Mouse (Mus musculus) testis, adult 2 months (tissue): ENCODE data around the gene Gps1. TPM values are rescaled to one million over a fixed set of nuclear protein-coding genes. Genes with fewer than 3 reads are reported as not detected.

Experiments used
- H3K27ac ChIP-seq: fragments of 200-500 bp; 2 replicates; pipeline ENCODE4 v1.5.1; 2012; ENCODE audit warnings: low read depth, low read length; ENCODE audit not compliant: control insufficient read depth, insufficient read depth
- H3K27me3 ChIP-seq: fragments of 200-500 bp; 2 replicates; pipeline ENCODE4 v1.6.1; 2012; ENCODE audit warnings: mild to moderate bottlenecking, low read length, moderate library complexity; ENCODE audit not compliant: control insufficient read depth, insufficient read depth
- H3K36me3 ChIP-seq: fragments of 200-500 bp; 2 replicates; pipeline ENCODE4 v1.6.1; 2012; ENCODE audit warnings: mild to moderate bottlenecking, low read length; ENCODE audit not compliant: control insufficient read depth, insufficient read depth
- H3K4me1 ChIP-seq: fragments of 200-500 bp; 2 replicates; pipeline ENCODE4 v1.6.1; 2012; ENCODE audit warnings: low read length; ENCODE audit not compliant: control insufficient read depth, insufficient read depth
- H3K4me3 ChIP-seq: fragments of 200-500 bp; 2 replicates; pipeline ENCODE4 v1.5.1; 2012; ENCODE audit warnings: low read depth, mild to moderate bottlenecking, low read length, moderate library complexity, mixed read lengths; ENCODE audit not compliant: control insufficient read depth
- CTCF ChIP-seq: fragments of 200-500 bp; IDR thresholded peaks from 2 replicates; pipeline ENCODE4 v1.5.1; 2012; ENCODE audit warnings: low read depth, mild to moderate bottlenecking, inconsistent platforms, low read length, moderate library complexity; ENCODE audit not compliant: control insufficient read depth, insufficient read depth, insufficient replicate concordance
- POLR2A ChIP-seq: fragments of 200-500 bp; IDR thresholded peaks from 2 replicates; pipeline ENCODE4 v1.6.1; 2012; ENCODE audit warnings: low read depth, mild to moderate bottlenecking, inconsistent platforms, low read length, moderate library complexity; ENCODE audit not compliant: control insufficient read depth
- polyA plus RNA-seq: library from polyadenylated mRNA; depleted of rRNA; stranded (reverse); fragments of >200 nt; gene quantifications from 2 replicates; pipeline ENCODE4 v1.2.3, GENCODE M21; 2012; rRNA removed

Gps1 gene
- 233 and 245 TPM in 2 replicates for polyA plus RNA-seq

DNA sequence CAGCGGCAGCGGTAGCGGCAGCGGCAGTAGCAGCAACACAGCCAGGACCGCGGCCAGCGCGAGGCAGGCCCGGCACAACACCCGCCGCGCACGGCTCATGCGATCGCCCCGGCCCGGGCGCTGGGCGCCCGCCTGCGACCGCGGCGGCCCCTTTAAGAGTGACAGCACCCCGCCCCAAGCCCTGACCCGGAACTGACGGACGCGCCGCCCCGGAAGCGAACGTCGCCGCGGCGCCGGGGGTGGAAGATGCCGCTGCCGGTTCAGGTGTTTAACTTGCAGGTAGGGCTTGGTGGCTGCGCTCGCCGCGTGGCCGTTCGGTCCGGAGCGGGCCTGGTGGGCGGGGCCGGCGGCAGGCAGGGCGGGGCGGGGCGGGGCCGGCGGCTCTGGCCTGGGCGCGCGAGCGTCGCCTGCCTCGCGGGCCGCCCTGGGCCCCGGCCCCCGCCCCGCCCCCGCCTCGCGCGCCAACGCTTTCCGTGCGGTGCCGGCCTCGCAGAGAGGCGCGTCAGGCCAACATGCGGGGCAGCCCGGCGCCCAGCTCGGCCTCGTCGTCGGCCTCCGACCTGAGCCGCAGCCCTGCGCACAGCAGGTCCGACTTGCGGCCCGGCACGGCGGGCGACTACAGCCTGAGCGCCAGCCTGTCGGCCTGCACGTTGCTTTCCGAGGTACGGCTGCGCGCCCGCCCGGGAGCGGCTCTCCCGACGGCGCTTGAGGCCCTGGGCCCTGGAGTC is at the start of gene Gps1, which contains the start of gene Rfng:
Gene Gps1, plus strand, starts transcription at position 209 of the 728 bp plus-strand sequence.
Gene Rfng, minus strand, starts transcription at position 144 of the 728 bp plus-strand sequence.
- Histone ChIP-seq H3K27ac (peak within 1 kb of the TSS; percentile 97), H3K4me1 (peaks cover 14% of the 10 kb centered on the region), H3K4me3 (peak within 1 kb of the TSS; percentile 99), H3K36me3 (peaks cover 6% of the 10 kb centered on the region), H3K27me3 (no peaks in the 10 kb centered on the region)
- TF ChIP-seq POLR2A (peak; percentile 32; the same call in 1 of the 2 replicates), CTCF (no peak)

GRCm38 (mm10) chr11:120736424-120736823 is 47.6 kb upstream of the Gps1 start:
- Histone ChIP-seq H3K27me3 (no peaks in the 10 kb centered on the region), H3K36me3 (no peaks in the 10 kb centered on the region), H3K4me3 (no peak overlapping the region), H3K4me1 (no peaks in the 10 kb centered on the region), H3K27ac (no peak overlapping the region)
- no peak for TF ChIP-seq POLR2A
- TF ChIP-seq CTCF = no peak

DNA sequence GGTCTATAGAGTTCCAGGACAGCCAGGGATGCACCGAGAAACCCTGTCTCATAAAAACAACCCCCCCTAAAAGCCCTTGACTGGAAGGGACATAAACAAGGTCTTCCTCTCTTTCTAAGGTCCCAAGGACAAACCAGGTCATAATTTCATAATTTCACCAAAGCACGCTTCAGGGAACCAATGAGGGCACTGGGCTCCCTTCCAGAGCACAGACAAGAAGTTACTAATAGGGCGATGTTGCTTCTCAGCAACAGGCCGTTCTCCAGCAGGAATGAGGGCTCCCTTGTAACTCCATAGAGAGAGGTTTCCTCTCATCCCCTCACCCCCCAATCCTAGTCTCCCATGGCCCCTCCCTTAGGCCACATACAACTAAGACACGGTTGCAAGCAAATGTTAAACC is 43.1 kb upstream of the Gps1 start:
- Histone ChIP-seq H3K36me3 (no peaks in the 10 kb centered on the region), H3K4me1 (no peaks in the 10 kb centered on the region), H3K27ac (no peak overlapping the region), H3K27me3 (no peaks in the 10 kb centered on the region), H3K4me3 (no peak overlapping the region)
- TF ChIP-seq CTCF = no peak
- no peak for TF ChIP-seq POLR2A

DNA sequence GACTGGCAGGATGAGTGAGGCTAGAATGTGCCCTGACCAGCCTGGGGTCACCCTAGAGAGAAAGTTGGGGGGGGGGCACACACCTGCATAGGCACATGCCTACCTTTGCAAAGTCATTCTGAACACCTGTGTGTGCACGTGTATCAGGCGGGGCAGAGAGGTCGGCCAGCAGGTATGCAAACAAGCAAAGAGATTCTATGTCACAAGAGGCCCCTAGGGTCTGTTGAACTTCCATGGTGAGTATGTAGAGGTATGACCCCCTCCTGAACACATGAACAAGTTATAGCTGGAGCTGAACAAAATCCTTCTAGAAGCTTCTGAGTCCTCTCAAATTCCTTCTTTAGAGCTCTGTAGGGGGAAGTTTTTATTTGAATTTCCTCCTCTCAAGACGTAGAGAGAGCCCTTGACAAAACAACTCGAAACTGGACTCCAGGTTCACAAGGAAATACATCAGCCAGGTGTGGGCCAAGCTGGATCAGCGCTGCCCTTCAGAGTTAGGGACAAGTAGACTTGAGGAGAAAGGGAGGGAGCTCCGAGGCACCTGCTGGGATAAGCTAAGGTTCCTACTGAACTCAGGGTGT is 39.9 kb upstream of the Gps1 start:
- Histone ChIP-seq H3K27ac (no peak overlapping the region), H3K36me3 (no peaks in the 10 kb centered on the region), H3K27me3 (no peaks in the 10 kb centered on the region), H3K4me1 (no peaks in the 10 kb centered on the region), H3K4me3 (no peak overlapping the region)
- TF ChIP-seq CTCF (no peak), POLR2A (no peak)

GRCm38 (mm10) chr11:120747974-120748373 is 36.1 kb upstream of the Gps1 start:
- H3K27ac ChIP-seq = no peak overlapping the region
- no peaks in the 10 kb centered on the region for H3K36me3 ChIP-seq
- TF ChIP-seq POLR2A (no peak), CTCF (no peak)
- H3K4me3 ChIP-seq = no peak overlapping the region
- H3K27me3 ChIP-seq = no peaks in the 10 kb centered on the region
- peaks cover 5% of the 10 kb centered on the region for H3K4me1 ChIP-seq

DNA sequence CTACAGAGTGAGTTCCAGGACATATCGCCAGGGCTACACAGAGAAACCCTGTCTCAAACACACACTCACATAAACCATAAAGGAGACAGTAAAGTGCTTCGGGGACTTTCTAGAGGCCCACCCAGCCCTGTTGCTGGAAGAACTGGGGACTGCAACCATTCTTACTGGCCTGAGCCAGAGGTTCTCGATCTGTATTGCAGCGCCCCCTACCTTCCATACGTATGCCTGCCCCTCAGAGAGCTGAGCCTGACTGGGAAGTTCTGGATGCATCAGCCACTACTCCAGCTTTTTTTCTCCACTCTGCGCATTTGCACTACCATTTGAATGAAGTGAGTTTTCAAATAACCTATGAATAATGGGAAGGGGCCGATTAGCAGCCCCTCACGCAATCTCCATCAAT is 34.6 kb upstream of the Gps1 start:
- peaks cover 5% of the 10 kb centered on the region for H3K4me1 ChIP-seq
- no peak overlapping the region for H3K4me3 ChIP-seq
- TF ChIP-seq CTCF (peak; percentile 53; the same call in 1 of the 2 replicates), POLR2A (no peak)
- no peak overlapping the region for H3K27ac ChIP-seq
- H3K36me3 ChIP-seq = no peaks in the 10 kb centered on the region
- no peaks in the 10 kb centered on the region for H3K27me3 ChIP-seq

- H3K36me3 ChIP-seq = no peaks in the 10 kb centered on the region
- no peak overlapping the region for H3K4me3 ChIP-seq
- peaks cover 5% of the 10 kb centered on the region for H3K4me1 ChIP-seq
- no peaks in the 10 kb centered on the region for H3K27me3 ChIP-seq
- no peak overlapping the region for H3K27ac ChIP-seq
- TF ChIP-seq POLR2A (no peak), CTCF (no peak)
Measured at GRCm38 (mm10) chr11:120751606-120752005, 32.5 kb upstream of the Gps1 start.
